Mouse (Mus musculus): ENCODE measurements around the gene Wsb2. TPM values are rescaled to one million over a fixed set of nuclear protein-coding genes. Genes with fewer than 3 reads are reported as not detected.

The Wsb2 gene
- polyA plus RNA-seq (2017; shearing (Covaris generic)): 10 to 100 TPM; 53.4 to 63.9 TPM

DNA sequence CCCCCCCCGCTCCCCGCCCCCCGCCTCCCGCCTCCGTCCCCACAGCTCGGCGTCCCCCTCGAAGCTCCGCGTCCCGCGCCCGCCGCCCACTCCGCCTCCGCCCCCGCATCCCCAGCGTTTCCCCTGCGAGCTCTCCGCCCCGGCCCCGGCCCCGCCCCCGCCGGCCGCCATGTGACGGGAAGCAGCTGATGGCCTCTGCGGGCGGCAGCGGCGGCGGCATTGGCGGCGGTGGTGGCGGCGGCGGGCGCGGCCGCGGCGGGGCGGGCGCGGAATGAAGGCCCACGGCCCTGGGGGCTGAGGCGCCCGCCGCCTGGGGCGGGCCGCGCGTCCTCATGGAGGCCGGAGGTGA lies at the start of gene Wsb2:
Gene Wsb2 (plus strand): TSS at position 176 of the 349 bp plus-strand sequence.

DNA sequence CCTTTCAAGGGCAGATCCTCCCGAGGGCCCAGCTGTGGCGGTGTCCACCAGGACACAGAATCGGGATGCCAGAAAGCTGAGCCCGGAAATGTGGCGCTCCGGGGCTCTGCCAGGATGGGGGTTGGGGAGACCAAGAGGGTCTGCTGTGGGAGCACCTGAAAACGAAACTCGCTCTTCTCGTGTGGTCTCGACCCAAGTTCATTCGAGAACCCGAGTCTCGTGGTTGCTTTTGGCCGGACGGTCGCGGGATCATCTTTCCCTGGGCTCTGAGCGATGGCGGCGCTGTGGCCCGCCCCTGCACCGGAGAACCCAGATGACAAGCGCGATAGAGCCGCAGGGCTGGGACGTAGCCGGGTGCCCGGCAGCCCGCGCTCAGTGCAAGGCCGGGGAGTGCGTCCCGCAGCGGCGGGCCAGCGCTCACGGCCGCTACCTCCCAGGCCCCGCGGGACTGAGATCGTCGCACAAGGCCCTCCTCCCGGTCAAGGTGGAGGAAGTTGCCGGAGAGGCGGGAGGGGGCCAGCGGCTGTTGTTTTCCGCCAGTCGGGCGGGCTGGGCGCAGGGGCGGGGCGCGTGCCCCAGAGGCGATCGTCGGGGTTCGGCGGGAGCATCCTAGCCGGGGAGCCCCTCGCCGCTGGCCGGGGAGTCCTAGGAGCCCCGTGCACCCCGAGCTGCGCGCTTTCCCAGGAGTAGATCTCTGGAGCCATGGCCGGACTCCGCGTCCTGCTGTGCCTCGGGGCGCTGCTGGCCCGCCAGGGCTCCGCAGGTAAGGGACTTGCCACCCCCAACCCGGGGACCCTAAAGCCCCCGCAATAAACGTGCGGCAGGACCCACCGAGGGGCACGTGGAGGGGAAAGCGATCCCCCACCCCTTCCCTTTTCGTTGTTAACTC lies 38.1 kb upstream of the Wsb2 start, which contains the start of gene Vsig10:
Gene Vsig10 (plus strand): TSS at position 343 of the 889 bp plus-strand sequence.

DNA sequence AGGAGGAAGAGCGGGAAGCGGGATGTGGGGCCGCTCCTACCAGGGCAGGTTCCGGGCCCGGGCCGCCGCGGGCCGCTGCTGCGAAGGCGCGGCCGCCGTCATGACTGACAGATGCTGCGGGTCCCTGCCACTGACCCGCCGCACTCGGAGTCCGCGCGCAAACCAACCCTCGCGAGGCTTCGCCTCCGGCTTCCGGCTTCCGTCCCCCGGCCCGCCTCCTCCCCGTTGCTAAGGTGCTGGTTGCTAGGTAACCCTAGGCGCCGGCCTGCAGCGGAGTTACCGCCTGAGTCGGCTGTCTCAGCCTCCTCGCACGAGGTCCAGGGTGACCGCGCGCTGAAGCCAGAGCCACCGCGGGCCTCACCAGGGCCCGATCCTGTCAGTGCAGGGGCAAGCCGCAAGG lies 31.8 kb downstream of the Wsb2 start, which contains the start of gene Rfc5:
Gene Rfc5 (minus strand): TSS at position 171 of the 400 bp plus-strand sequence.

DNA sequence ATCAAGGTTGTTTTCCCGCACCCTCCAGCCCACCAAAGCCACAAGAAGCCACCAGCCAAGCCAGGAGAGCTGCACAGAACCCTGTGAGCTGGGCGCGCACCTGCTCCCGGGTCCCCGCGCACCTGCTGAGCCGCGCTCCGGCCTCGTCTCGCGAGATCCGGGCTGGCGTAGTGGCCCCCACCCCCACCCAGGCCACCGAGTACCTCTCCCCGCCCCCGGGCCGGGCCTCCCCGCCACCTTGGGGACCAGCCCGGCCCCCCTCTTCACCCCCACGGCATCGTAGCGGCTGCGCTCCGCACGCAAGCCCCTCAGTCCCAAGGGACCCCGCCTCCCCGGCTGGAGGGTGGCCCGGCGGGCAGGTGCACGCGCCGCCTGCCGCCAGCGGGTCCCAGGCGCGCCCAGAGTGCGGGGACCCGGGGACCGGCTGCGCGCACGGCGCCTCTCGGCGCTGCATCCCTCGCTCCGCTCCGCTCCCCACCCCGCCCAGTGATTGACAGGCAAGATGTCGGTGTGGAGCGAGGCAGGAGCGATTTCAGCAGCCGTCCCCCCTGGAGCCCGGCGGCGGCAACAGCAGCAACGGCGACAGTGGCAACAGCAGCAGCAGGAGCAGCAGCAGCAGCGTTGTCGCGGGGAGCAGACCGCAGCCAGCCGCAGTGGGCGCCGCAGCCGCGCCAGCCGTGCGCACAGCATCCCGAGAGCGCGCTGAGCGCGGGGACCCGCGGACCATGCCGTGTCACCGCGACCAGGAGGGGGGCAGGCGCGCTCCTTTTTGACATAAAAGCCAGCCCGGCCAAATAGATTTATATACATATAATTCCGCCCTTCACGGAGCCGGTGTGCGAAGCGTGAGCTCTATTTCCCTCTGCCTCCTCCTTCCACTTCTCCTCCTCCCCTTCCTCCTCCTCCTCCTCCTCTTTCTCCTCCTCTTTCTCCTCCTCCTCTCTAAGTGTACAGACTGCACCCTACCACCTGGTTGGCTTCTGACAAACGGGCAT lies 56.7 kb downstream of the Wsb2 start, which contains the start of gene Ksr2:
Gene Ksr2 (plus strand): TSS at position 494 of the 995 bp plus-strand sequence.

Other genes with a start within 250 kb of the Wsb2 start
- gene Suds3, start 241.2 kb upstream of the Wsb2 start, polyA plus RNA-seq (2017; shearing (Covaris generic)): 10 to 100 TPM; 61.3 to 69.2 TPM
- 100 to 1,000 TPM in 1 of 2 experiments, 10 to 100 TPM in 1; 98.2 to 117 TPM for gene Taok3, start 237.2 kb upstream of the Wsb2 start, polyA plus RNA-seq (2017; shearing (Covaris generic))
- 100 to 1,000 TPM; 185 to 276 TPM for gene Pebp1, start 69.7 kb upstream of the Wsb2 start, polyA plus RNA-seq (2017; shearing (Covaris generic))
- gene Vsig10, start 38.2 kb upstream of the Wsb2 start, polyA plus RNA-seq (2017; shearing (Covaris generic)): 1 to 10 TPM; 4.9 to 9.6 TPM
- 10 to 100 TPM; 40.1 to 67.1 TPM for gene Rfc5, start 31.7 kb downstream of the Wsb2 start, polyA plus RNA-seq (2017; shearing (Covaris generic))
- gene Ksr2, start 56.7 kb downstream of the Wsb2 start, polyA plus RNA-seq (2017; shearing (Covaris generic)): under 1 TPM; 0.32 to 0.53 TPM